Mouse (Mus musculus) mesoderm, embryonic 11.5 days (tissue): ENCODE measurements at regions not wholly inside any gene's neighbourhood (a gene's known extent, or its start where the extent isn't known, plus 50 kb on each side); places are given as distances from the start of the nearest gene placed in this dataset.

Experiments used
- DNase-seq: peaks from one replicate; pipeline ENCODE4 v3.0.0-alpha.2; 2012; ENCODE audit warnings: low read depth, low spot score

- no peak for DNase-seq
These were observed 113.7 kb upstream of the Mgmt start for GRCm38 (mm10) chr7:136780708-136781107.

DNA sequence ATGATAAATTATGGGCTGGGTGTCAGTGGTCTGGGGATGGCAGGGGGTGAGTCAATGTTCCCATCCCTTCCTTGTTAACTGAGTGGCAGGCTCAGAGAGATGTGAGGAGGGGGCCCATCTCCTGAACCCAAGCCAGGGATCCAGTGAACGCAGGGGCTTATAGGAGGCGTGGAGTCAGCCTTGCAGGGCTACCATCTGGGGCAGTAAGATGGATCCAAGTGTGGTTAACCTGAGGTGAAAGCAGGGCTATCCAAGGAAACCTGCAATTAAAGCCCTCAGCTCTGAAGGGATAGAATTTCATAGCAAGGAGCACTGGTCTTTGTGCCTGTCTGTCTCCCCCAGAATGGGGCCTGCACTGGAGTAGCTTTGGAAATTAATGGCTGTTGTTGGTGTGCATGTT, 103.3 kb upstream of the Mgmt start:
- no peak for DNase-seq

DNA sequence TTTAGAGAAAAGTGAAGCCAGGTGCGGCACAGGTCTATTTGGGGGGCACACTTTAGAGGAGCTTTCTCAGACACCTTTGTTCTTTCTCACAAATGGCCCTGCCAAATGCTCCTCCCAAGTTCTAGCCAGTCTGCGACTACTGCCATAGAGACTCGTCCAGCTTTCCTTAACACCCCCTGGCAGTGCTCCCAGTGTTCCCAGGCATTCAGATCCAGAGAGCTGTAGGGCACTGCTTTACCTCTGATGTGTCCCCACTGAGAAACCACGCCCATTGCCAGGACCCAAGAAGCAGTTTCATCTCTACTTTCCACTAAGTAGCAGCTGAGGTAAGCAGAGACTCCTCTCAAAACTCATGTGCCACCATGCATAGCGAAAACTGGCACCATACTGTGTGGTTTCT, 102.3 kb upstream of the Mgmt start:
- no peak for DNase-seq

DNA sequence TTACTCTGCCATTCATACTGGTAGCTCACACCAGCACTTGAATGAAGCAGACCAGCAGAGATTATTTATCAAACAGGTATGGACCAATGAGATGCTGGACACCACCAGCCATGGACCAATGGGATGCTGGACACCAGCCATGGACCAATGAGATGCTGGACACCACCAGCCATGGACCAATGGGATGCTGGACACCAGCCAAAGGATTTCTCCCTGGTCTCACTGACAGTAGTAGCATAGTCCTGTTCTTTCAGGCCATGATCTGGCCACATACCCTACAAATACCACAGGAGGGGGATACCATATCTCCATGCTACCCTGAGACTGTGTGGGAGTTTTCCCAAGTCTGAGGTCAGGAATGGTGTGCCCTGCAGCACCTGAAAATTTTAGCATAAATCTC, 98.0 kb upstream of the Mgmt start:
- DNase-seq, result no peak

GRCm38 (mm10) chr7:136797780-136798435, 96.5 kb upstream of the Mgmt start:
- peak; percentile 50 for DNase-seq

DNA sequence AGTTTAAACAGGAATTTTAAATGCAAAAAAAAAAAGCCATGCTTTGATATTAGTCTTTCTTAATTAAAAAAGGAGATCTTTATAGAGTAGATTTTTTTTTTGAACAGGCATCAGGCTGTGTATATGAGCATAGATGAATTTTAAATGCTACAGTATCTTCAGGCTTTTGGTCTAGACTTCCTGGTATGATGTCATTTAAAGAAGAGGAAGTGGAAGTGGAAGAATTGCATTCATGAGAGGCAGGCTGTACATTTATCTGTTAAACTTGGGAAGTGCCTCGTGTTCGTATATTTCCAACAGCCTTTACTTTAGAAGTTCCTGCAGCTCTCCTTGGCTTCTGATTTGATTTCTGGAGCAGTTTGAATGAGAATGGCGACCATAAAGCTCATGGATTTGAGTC, 95.8 kb upstream of the Mgmt start:
- no peak for DNase-seq

- DNase-seq, result no peak
These were observed 87.3 kb upstream of the Mgmt start for GRCm38 (mm10) chr7:136807101-136807500.

DNA sequence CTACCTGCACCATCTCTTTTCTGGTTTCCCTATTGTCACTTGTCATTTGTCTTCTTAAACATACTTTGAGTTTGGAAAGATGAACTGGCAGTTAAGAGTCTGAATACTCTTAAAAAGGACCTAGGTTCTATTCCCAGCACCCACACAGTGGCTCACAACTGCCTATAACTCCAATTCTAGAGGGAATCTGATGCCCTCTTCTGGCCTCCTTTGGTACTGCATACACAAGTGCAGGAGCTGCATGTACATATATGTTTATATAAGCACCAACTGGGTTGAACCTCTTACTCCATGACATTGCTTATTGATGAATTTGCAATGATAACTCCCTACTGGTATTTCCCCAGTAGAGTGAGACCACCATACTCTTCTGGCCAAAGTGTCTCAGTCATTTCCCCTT, 86.4 kb upstream of the Mgmt start:
- no peak for DNase-seq

DNA sequence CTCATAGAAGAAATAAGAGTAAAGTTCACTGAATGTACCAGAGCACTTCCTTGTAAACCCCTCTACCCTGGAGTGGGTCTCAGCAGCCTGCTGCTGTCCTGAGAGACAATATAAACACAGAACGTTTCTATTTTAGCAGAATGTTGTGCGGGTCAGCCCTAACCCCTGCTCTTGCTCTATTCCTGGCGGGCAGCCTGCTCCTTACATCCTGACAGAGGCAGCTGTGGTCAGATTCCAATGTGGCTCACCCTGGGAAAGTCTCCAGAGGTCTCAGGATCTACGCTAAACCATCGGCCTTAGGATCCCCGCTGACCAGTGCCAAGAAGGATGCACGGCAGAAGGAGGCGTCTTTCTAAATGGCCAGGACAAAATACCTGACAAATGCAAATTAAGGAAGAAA, 84.8 kb upstream of the Mgmt start:
- DNase-seq, result no peak

GRCm38 (mm10) chr7:136813691-136814325, 80.6 kb upstream of the Mgmt start:
- DNase-seq, result no peak

- no peak for DNase-seq
These were observed 79.7 kb upstream of the Mgmt start for GRCm38 (mm10) chr7:136814751-136815150.

GRCm38 (mm10) chr7:136820291-136820690, 74.1 kb upstream of the Mgmt start:
- DNase-seq, result no peak

GRCm38 (mm10) chr7:136825647-136826046, 68.8 kb upstream of the Mgmt start:
- no peak for DNase-seq

GRCm38 (mm10) chr7:136829621-136830313, 64.6 kb upstream of the Mgmt start:
- DNase-seq, result no peak

- no peak for DNase-seq
These were observed 62.0 kb upstream of the Mgmt start for GRCm38 (mm10) chr7:136832419-136832818.

GRCm38 (mm10) chr7:136838971-136839370, 55.4 kb upstream of the Mgmt start:
- DNase-seq, result no peak

GRCm38 (mm10) chr7:136840224-136840623, 54.2 kb upstream of the Mgmt start:
- no peak for DNase-seq

GRCm38 (mm10) chr7:136842751-136843150, 51.7 kb upstream of the Mgmt start:
- peak; percentile 38 for DNase-seq

DNA sequence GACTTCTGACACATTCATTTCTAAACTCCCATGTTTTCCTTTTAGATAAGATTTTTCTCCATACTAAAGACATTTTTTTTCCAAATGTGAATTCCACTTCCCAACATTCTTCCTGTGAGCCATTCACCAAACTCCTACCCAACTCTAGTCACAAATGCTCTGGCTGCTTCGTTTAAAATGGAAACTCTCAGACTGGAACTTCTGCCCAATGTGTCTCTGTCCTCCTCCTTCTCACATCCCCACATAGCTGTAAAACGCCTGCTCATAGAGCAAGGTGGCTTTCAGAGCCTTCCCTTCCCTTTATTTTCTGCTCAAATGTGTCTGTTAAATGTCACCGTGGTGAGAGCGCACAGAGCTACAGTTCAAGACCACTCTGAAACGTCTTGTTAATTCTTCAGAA, 50.1 kb upstream of the Mgmt start:
- DNase-seq, result no peak
